Mouse (Mus musculus) bone marrow, adult 2 months (tissue): Measurements from ENCODE around the gene Bmf.

ENCODE experiments used
- CTCF ChIP-seq: fragments of 200-500 bp; IDR thresholded peaks from 2 replicates; pipeline ENCODE4 v1.5.1; 2011; ENCODE audit warnings: low read length, control low read depth; ENCODE audit not compliant: control insufficient read depth, insufficient read depth
- POLR2A ChIP-seq: fragments of 200-500 bp; IDR thresholded peaks from 2 replicates; pipeline ENCODE4 v1.6.1; 2011; ENCODE audit warnings: low read depth, mild to moderate bottlenecking, control low read depth, low read length, borderline replicate concordance; ENCODE audit not compliant: control insufficient read depth

DNA sequence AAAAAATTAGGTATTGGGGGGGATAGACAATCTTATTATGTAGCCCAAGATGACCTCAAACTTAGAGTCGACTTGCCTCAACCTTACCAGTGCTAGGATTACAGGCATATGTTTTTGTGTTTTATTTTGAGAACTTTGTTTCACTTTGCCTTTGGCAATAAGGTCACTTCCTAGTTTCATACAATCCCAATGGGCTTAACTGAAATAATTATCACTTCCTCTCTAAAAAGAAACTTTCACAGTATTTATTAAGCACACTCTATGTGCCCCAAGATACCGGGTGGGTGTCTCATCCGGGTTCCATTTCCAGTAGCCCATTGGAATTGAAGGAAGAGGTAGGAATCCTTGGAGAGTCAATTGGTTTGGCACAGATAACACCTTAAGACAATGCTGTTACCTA, 12.9 kb upstream of the Bmf start:
- no peak for TF ChIP-seq CTCF
- no peak for TF ChIP-seq POLR2A
